Mouse (Mus musculus): Measurements from ENCODE around the gene Krt80. TPM values are rescaled to one million over a fixed set of nuclear protein-coding genes. Genes with fewer than 3 reads are reported as not detected.
"Not testable (repeated sequence)": the region's sequence is repeated elsewhere in the genome, so short reads cannot be mapped to it uniquely, and the experiment has no call there.

Gene Krt80
- polyA plus RNA-seq, 1 experiment: 0.61 TPM

DNA sequence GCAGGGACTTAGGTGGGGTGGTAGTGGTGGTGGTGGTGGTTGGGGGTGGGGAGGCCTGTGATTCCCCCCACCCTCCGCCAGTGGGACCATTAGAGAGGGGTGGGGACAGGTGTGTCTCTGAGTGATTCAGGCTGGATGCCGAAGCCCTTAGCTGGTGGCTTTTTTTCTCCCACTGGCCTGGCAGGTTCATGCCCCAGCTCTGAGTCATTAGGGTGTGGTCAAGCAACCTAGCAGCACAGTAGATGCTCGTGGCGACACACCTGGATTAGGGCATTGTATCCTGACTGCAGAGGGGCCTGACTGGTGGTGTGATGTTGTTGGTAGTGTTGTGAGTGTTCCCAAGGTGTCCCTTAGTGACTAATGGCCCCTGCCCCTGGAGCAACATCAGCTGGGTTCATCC is 38.9 kb downstream of the Krt80 start:
- Histone ChIP-seq H3K36me3 (ENCODE audit: control insufficient read depth, insufficient read depth, low read length) (no peaks in the 10 kb centered on the region), H3K4me1 (ENCODE audit: control insufficient read depth, insufficient read depth, insufficient read length, low read length) (peaks cover 11% of the 10 kb centered on the region), H3K27ac (ENCODE audit: insufficient read depth, low read depth, low read length) (no peak overlapping the region), H3K4me3 (ENCODE audit: low read depth, low read length) (no peak overlapping the region), H3K27me3 (ENCODE audit: control insufficient read depth, insufficient read depth, low read length) (no peaks in the 10 kb centered on the region)
- WGBS: 24% methylated on average over 4 of the region's 4 CpGs
- TF ChIP-seq CTCF (IDR thresholded peaks at IDR 0.05; ENCODE audit: extremely low read depth, insufficient read length, insufficient replicate concordance, low read depth, low read length): no peak
- TF ChIP-seq POLR2A (IDR thresholded peaks at IDR 0.05; ENCODE audit: low read depth, low read length): no peak

DNA sequence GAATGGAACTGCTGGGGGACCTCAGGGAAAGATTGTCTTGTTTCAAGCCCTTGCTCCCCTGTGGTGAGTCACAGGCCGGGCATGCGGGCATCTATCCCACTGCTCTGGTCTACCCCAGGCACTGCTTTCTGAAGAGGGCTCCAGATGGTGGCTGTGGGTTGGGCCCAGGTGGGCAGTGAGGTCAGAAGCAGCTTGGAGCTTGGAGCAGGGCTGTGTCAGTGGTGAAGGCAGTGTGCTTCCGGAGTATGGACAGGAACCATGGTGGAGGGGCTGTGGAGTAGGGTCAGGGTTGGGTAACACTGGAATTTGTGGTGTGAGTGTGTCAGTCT is 40.4 kb downstream of the Krt80 start:
- Histone ChIP-seq H3K27me3 (ENCODE audit: control insufficient read depth, insufficient read depth, low read length) (no peaks in the 10 kb centered on the region), H3K27ac (ENCODE audit: insufficient read depth, low read depth, low read length) (no peak overlapping the region), H3K36me3 (ENCODE audit: control insufficient read depth, insufficient read depth, low read length) (no peaks in the 10 kb centered on the region), H3K4me1 (ENCODE audit: control insufficient read depth, insufficient read depth, insufficient read length, low read length) (peaks cover 11% of the 10 kb centered on the region), H3K4me3 (ENCODE audit: low read depth, low read length) (no peak overlapping the region)
- WGBS: 78% methylated on average over 3 of the region's 3 CpGs
- TF ChIP-seq POLR2A (IDR thresholded peaks at IDR 0.05; ENCODE audit: low read depth, low read length) (no peak), CTCF (IDR thresholded peaks at IDR 0.05; ENCODE audit: extremely low read depth, insufficient read length, insufficient replicate concordance, low read depth, low read length) (no peak)

DNA sequence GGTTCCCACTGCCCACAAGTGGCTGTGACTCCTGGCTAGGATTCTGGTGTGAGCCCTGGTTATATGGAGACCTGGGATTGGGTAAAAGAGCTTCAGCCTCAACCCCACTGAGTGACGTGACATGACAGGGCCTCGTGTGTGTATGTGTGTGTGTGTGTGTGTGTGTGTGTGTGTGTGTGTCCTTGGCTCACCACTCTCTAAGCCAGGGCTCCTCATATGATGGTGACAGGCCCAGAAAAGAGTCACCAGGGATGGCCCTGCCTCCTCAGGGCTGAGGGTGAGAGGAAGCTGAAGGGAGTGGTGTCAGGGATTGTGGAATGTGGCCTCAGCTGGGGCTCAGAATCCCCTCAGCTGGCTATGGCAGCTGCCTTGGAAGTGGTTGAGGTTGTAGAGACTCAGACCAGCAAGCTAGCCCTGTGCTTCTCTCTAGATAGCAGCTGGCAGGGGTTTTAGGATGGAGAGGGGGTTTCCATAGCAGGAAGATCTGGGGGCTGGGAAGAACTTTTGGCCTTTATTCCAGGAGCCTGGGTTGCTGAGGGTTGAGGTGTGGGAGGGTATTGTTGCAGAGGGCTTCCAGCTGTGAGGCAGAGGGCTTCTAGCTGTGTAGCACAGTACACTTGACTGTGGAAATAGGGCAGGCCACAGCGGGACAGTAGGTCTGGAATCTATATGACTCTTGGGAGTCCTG is 40.9 kb downstream of the Krt80 start:
- H3K36me3 ChIP-seq (ENCODE audit: control insufficient read depth, insufficient read depth, low read length): no peaks in the 10 kb centered on the region
- no peak for TF ChIP-seq CTCF (IDR thresholded peaks at IDR 0.05; ENCODE audit: extremely low read depth, insufficient read length, insufficient replicate concordance, low read depth, low read length)
- TF ChIP-seq POLR2A (IDR thresholded peaks at IDR 0.05; ENCODE audit: low read depth, low read length): no peak
- no peak overlapping the region for H3K4me3 ChIP-seq (ENCODE audit: low read depth, low read length)
- H3K27me3 ChIP-seq (ENCODE audit: control insufficient read depth, insufficient read depth, low read length): no peaks in the 10 kb centered on the region
- H3K27ac ChIP-seq (ENCODE audit: insufficient read depth, low read depth, low read length): no peak overlapping the region
- WGBS: 87% methylated on average over 3 of the region's 3 CpGs
- H3K4me1 ChIP-seq (ENCODE audit: control insufficient read depth, insufficient read depth, insufficient read length, low read length): peaks cover 11% of the 10 kb centered on the region

DNA sequence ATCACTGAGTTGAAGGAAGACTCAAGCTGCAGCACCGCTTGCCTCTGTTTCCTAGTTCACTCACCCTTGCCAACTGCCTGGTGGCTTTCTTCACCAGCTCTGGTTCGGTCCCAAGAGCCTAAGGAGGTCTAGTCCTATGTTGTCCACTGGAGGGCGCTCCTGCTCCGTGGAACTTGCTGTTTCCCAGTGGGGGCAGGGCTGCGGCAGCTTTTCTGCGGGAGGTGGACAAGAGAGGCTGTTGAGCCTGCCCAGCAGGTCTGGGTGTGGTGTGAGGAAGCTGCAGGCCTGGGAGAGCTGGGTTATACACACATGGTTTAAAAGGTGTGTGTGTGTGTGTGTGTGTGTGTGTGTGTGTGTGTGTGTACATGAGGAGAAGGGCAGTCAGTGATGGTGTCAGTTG is 42.7 kb downstream of the Krt80 start:
- Histone ChIP-seq H3K4me3 (ENCODE audit: low read depth, low read length) (no peak overlapping the region), H3K4me1 (ENCODE audit: control insufficient read depth, insufficient read depth, insufficient read length, low read length) (peaks cover 11% of the 10 kb centered on the region; the same call in 1 of the 2 replicates), H3K36me3 (ENCODE audit: control insufficient read depth, insufficient read depth, low read length) (no peaks in the 10 kb centered on the region), H3K27ac (ENCODE audit: insufficient read depth, low read depth, low read length) (no peak overlapping the region), H3K27me3 (ENCODE audit: control insufficient read depth, insufficient read depth, low read length) (no peaks in the 10 kb centered on the region)
- TF ChIP-seq CTCF (IDR thresholded peaks at IDR 0.05; ENCODE audit: extremely low read depth, insufficient read length, insufficient replicate concordance, low read depth, low read length): peak; percentile 92; the same call in 1 of the 2 replicates
- TF ChIP-seq POLR2A (IDR thresholded peaks at IDR 0.05; ENCODE audit: low read depth, low read length): no peak
- 2% methylated on average over 6 of the region's 6 CpGs for WGBS

DNA sequence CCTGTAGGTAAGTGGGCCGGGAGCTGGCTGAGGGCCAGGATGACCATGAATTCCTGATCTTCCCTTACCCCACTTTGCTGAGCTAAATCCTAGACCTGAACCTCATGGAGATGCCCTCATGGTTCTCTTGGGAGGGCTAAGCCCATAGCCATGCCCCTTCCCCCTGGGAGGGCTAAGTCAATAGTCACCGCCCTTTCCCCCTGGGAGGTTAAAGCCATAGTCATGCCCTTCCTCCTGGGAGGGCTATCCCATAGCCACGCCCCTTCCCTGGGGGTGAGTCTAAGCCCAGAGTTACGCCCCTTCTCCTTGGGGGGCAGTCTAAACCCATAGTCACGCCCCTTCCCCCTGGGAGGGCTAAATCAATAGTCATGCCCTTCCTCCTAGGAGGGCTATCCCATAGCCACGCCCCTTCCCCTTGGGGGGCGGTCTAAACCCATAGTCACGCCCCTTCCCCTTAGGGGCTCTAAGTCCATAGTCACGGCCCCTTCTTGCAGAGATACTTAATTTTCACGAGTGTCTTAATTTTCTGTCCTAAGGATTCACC is 43.9 kb downstream of the Krt80 start:
- Histone ChIP-seq H3K4me1 (ENCODE audit: control insufficient read depth, insufficient read depth, insufficient read length, low read length) (peaks cover 4% of the 10 kb centered on the region; the same call in 1 of the 2 replicates), H3K27me3 (ENCODE audit: control insufficient read depth, insufficient read depth, low read length) (no peaks in the 10 kb centered on the region), H3K36me3 (ENCODE audit: control insufficient read depth, insufficient read depth, low read length) (no peaks in the 10 kb centered on the region), H3K4me3 (ENCODE audit: low read depth, low read length) (no peak overlapping the region), H3K27ac (ENCODE audit: insufficient read depth, low read depth, low read length) (no peak overlapping the region)
- 43% methylated on average over 10 of the region's 10 CpGs for WGBS
- TF ChIP-seq CTCF (IDR thresholded peaks at IDR 0.05; ENCODE audit: extremely low read depth, insufficient read length, insufficient replicate concordance, low read depth, low read length): no peak
- no peak for TF ChIP-seq POLR2A (IDR thresholded peaks at IDR 0.05; ENCODE audit: low read depth, low read length)

GRCm38 (mm10) chr15:101324409-101324808 is 45.6 kb downstream of the Krt80 start:
- not testable (repeated sequence) for H3K27ac ChIP-seq (ENCODE audit: insufficient read depth, low read depth, low read length); H3K36me3 ChIP-seq (ENCODE audit: control insufficient read depth, insufficient read depth, low read length); H3K4me1 ChIP-seq (ENCODE audit: control insufficient read depth, insufficient read depth, insufficient read length, low read length); H3K27me3 ChIP-seq (ENCODE audit: control insufficient read depth, insufficient read depth, low read length); H3K4me3 ChIP-seq (ENCODE audit: low read depth, low read length)

GRCm38 (mm10) chr15:101323511-101323910 is 46.5 kb downstream of the Krt80 start:
- WGBS: 88% methylated on average over 5 of the region's 5 CpGs
- TF ChIP-seq POLR2A (IDR thresholded peaks at IDR 0.05; ENCODE audit: low read depth, low read length) (no peak), CTCF (IDR thresholded peaks at IDR 0.05; ENCODE audit: extremely low read depth, insufficient read length, insufficient replicate concordance, low read depth, low read length) (peak; percentile 14; the same call in 1 of the 2 replicates)
- peaks cover 9% of the 10 kb centered on the region; the same call in 1 of the 2 replicates for H3K4me1 ChIP-seq (ENCODE audit: control insufficient read depth, insufficient read depth, insufficient read length, low read length)

More at GRCm38 (mm10) chr15:101323511-101323910, 46.5 kb downstream of the Krt80 start:
- no peak overlapping the region for H3K27ac ChIP-seq (ENCODE audit: insufficient read depth, low read depth, low read length)
- no peaks in the 10 kb centered on the region for H3K36me3 ChIP-seq (ENCODE audit: control insufficient read depth, insufficient read depth, low read length)
- H3K4me3 ChIP-seq (ENCODE audit: low read depth, low read length): no peak overlapping the region
- H3K27me3 ChIP-seq (ENCODE audit: control insufficient read depth, insufficient read depth, low read length): no peaks in the 10 kb centered on the region
